Mouse (Mus musculus) telencephalon, adult 2 months (tissue): ENCODE results near the gene Map3k10.

Experiments
- DNase-seq: peaks from one replicate; pipeline ENCODE4 v3.0.0-alpha.2; 2011; ENCODE audit warnings: low read depth, low spot score

The Map3k10 gene

GRCm38 (mm10) chr7:27609285-27609684 lies 65.1 kb downstream of the Map3k10 start:
- no peak for DNase-seq

GRCm38 (mm10) chr7:27608130-27608529 lies 66.3 kb downstream of the Map3k10 start:
- DNase-seq, result no peak

GRCm38 (mm10) chr7:27607580-27607979 lies 66.8 kb downstream of the Map3k10 start:
- DNase-seq, result no peak

- DNase-seq, result no peak
Measured at GRCm38 (mm10) chr7:27606481-27607254, 67.7 kb downstream of the Map3k10 start.
